Mouse (Mus musculus) liver, embryonic 15.5 days (tissue): Measurements from ENCODE around the gene Gm21885. TPM values are rescaled to one million over a fixed set of nuclear protein-coding genes. Genes with fewer than 3 reads are reported as not detected.

ENCODE experiments used
- ATAC-seq: fragments of 200-750 bp; cut with Nextera tagmentation; 2 replicates; pipeline ENCODE4 v1.8.0; 2017; ENCODE audit warnings: moderate number of reproducible peaks, mild to moderate bottlenecking, moderate library complexity; ENCODE audit not compliant: insufficient read depth
- H3K27ac ChIP-seq: fragments of 300-500 bp; sonication (generic); replicated peaks from 2 replicates; pipeline ENCODE4 v1.5.1; 2015; ENCODE audit warnings: mild to moderate bottlenecking, inconsistent platforms
- H3K27me3 ChIP-seq: fragments of 300-500 bp; sonication (generic); 2 replicates; pipeline ENCODE4 v1.6.1; 2015; ENCODE audit warnings: mild to moderate bottlenecking, inconsistent platforms
- H3K36me3 ChIP-seq: fragments of 300-500 bp; sonication (generic); replicated peaks from 2 replicates; pipeline ENCODE4 v1.6.1; 2015; ENCODE audit warnings: moderate library complexity, mild to moderate bottlenecking, inconsistent platforms
- H3K4me1 ChIP-seq: fragments of 300-500 bp; sonication (generic); replicated peaks from 2 replicates; pipeline ENCODE4 v1.6.1; 2015; ENCODE audit warnings: inconsistent platforms
- H3K4me2 ChIP-seq: fragments of 300-500 bp; sonication (generic); 2 replicates; pipeline ENCODE4 v1.6.1; 2015; ENCODE audit warnings: moderate library complexity, mild to moderate bottlenecking, inconsistent platforms
- H3K4me3 ChIP-seq: fragments of 300-500 bp; sonication (generic); replicated peaks from 2 replicates; pipeline ENCODE4 v1.5.1; 2015; ENCODE audit warnings: mild to moderate bottlenecking, inconsistent platforms
- H3K9ac ChIP-seq: fragments of 300-500 bp; sonication (generic); 2 replicates; pipeline ENCODE4 v1.6.1; 2015; ENCODE audit warnings: moderate library complexity, mild to moderate bottlenecking, inconsistent platforms
- H3K9me3 ChIP-seq: fragments of 300-500 bp; sonication (generic); replicated peaks from 2 replicates; pipeline ENCODE4 v1.6.1; 2016; ENCODE audit warnings: inconsistent platforms
- WGBS: fragments of 180-500 bp; shearing (Covaris S2); methylation state at CpG from one replicate; pipeline ENCODE4 v1.1.7; 2015; ENCODE audit warnings: mixed read lengths; ENCODE audit not compliant: insufficient replicate concordance; 5-methylcytosine and 5-hydroxymethylcytosine counted together
- polyA plus RNA-seq: library from polyadenylated mRNA; unstranded; fragments of >200 nt; fragmentation: Nextera tagmentation; extraction: Ambion mirVana; gene quantifications from 2 replicates; pipeline ENCODE4 v1.2.1, GENCODE M21; 2015

Gm21885 gene
- polyA plus RNA-seq, 1 experiment from 2014 or later = not detected

GRCm38 (mm10) chr11:94287105-94287504, 5.4 kb downstream of the Gm21885 start:
- H3K4me3 ChIP-seq = no peak overlapping the region
- H3K27ac ChIP-seq = peak overlapping the region; percentile 16; the same call in 1 of the 2 replicates
- no peak overlapping the region for H3K4me2 ChIP-seq
- H3K9me3 ChIP-seq = no peaks in the 10 kb centered on the region
- peaks cover 39% of the 10 kb centered on the region for H3K4me1 ChIP-seq
- no peaks in the 10 kb centered on the region for H3K27me3 ChIP-seq
- no peak overlapping the region for H3K9ac ChIP-seq
- no peak for ATAC-seq
- H3K36me3 ChIP-seq = peaks cover 86% of the 10 kb centered on the region
- 93% methylated on average over 5 of the region's 5 CpGs for WGBS

DNA sequence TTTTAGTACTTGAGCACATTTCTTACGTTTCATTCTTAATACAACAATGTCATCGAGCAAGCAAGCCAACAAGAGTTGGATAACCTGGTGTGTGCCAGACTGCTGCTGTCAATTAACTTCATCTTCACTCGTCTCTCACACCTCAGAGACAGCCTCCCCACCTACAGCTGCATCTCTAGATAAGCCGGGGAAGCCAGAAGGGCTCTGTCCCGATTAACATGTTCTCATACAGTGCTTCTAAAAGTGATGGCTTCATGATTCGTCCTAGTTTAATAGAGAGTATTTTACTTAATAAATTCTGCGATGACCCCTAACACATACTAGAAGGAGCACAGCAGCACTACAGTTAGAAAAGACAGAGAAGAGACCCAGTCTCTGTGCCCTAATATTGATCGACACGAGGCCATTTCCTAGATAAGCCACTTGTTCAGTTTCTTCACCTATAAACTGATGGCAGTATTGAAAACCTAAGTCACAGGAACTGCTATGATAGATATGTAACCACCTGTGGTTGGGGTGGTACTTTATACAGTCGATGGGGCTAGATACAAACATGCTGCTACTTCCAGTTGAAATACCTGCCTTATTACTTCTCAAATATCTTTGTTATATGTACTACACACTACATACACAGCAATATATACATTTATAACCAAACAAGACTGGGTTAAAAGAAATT, 8.5 kb downstream of the Gm21885 start:
- Histone ChIP-seq H3K9ac (peak overlapping the region; percentile 26; the same call in 1 of the 2 replicates), H3K27ac (peak overlapping the region; percentile 93), H3K9me3 (no peaks in the 10 kb centered on the region), H3K4me1 (peaks cover 35% of the 10 kb centered on the region), H3K36me3 (peaks cover 91% of the 10 kb centered on the region), H3K27me3 (no peaks in the 10 kb centered on the region), H3K4me3 (peak overlapping the region; percentile 19), H3K4me2 (peak overlapping the region; percentile 57)
- 35% methylated on average over 10 of the region's 10 CpGs for WGBS
- ATAC-seq = peak; percentile 99

GRCm38 (mm10) chr11:94294996-94295845, 13.5 kb downstream of the Gm21885 start:
- no peaks in the 10 kb centered on the region for H3K9me3 ChIP-seq
- H3K27me3 ChIP-seq = no peaks in the 10 kb centered on the region
- no peak overlapping the region for H3K9ac ChIP-seq
- H3K4me3 ChIP-seq = no peak overlapping the region
- no peak overlapping the region for H3K27ac ChIP-seq
- H3K4me2 ChIP-seq = no peak overlapping the region
- H3K36me3 ChIP-seq = peaks cover 90% of the 10 kb centered on the region
- no peak for ATAC-seq
- 91% methylated on average over 9 of the region's 9 CpGs for WGBS
- H3K4me1 ChIP-seq = peaks cover 19% of the 10 kb centered on the region

DNA sequence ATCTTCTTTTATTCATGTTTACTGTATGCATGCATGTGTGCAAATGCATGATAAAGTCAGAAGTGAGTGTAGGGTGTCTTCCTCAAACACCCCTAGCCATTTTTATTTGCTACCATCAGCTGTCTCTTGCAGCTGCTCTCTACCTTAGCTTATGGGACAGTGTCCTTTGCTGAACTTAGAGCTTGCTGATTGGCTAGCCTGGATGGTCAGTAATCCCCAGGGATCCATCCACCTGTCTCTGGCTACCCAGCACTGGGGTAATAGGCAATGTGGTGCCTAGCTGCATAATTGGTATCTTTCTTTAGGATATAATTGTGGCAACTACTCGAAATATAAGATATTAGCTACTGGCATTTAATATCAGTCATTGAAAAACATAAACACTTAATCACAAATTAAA, 31.1 kb downstream of the Gm21885 start:
- Histone ChIP-seq H3K4me3 (no peak overlapping the region), H3K9ac (no peak overlapping the region), H3K27ac (no peak overlapping the region), H3K9me3 (no peaks in the 10 kb centered on the region), H3K27me3 (no peaks in the 10 kb centered on the region), H3K4me1 (peaks cover 61% of the 10 kb centered on the region), H3K36me3 (peaks cover 43% of the 10 kb centered on the region), H3K4me2 (no peak overlapping the region)
- no peak for ATAC-seq
- WGBS = 71% methylated on average over 1 of the region's 1 CpGs

- H3K9ac ChIP-seq = no peak overlapping the region
- H3K36me3 ChIP-seq = peaks cover 37% of the 10 kb centered on the region
- peak overlapping the region; percentile 6; the same call in 1 of the 2 replicates for H3K4me2 ChIP-seq
- 22% methylated on average over 2 of the region's 2 CpGs for WGBS
- peak overlapping the region; percentile 4 for H3K27ac ChIP-seq
- no peak overlapping the region for H3K4me3 ChIP-seq
- ATAC-seq = peak; percentile 40; the same call in 1 of the 2 replicates
- no peaks in the 10 kb centered on the region for H3K27me3 ChIP-seq
- no peaks in the 10 kb centered on the region for H3K9me3 ChIP-seq
- H3K4me1 ChIP-seq = peaks cover 75% of the 10 kb centered on the region
Observed at GRCm38 (mm10) chr11:94314098-94314652, 32.5 kb downstream of the Gm21885 start.

DNA sequence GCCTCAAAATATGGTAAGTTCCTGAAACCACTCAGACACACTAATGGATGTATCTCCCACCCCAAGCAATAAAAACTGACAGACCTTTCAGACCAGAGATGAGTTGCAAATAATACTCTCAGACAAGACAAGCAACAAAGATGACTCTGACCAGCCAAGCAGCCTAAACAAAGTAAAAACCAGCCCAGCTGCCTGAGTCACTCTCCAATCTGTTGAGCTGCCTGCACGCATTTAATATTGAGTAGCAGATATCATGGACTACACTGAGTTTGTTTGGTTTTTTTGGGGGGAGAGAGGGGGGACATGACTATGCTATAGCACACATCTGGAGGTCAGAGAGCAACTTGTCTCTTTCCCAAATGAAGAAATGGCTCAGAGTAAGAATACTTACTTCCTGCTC, 33.6 kb downstream of the Gm21885 start:
- WGBS = 21% methylated on average over 1 of the region's 1 CpGs
- H3K27me3 ChIP-seq = no peaks in the 10 kb centered on the region
- H3K9ac ChIP-seq = no peak overlapping the region
- H3K9me3 ChIP-seq = no peaks in the 10 kb centered on the region
- H3K4me1 ChIP-seq = peaks cover 86% of the 10 kb centered on the region
- ATAC-seq = no peak
- H3K27ac ChIP-seq = peak overlapping the region; percentile 15; the same call in 1 of the 2 replicates
- H3K4me3 ChIP-seq = no peak overlapping the region
- peak overlapping the region; percentile 23 for H3K4me2 ChIP-seq
- H3K36me3 ChIP-seq = peaks cover 40% of the 10 kb centered on the region

DNA sequence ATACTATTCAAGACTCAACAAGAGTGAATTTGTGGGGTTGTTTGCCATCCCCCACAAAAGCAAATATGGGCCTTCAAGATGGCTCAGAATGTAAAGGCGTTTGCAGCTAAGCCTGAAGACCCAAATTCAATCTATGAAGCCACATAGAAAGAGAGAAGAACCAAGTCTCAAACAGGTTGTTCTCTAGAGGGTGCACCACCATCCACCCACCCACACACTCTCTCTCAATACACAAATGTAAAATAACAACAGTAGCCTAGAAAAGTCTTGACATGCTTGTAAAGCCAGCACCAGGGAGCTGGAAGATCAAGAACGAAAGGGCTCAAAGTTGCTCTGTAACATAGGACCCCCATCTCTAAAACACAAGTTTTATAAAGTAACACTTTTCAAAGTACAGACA, 34.9 kb downstream of the Gm21885 start:
- Histone ChIP-seq H3K27me3 (no peaks in the 10 kb centered on the region), H3K9me3 (no peaks in the 10 kb centered on the region), H3K4me3 (no peak overlapping the region), H3K9ac (no peak overlapping the region), H3K27ac (peak overlapping the region; percentile 31; the same call in 1 of the 2 replicates), H3K4me1 (peaks cover 82% of the 10 kb centered on the region), H3K36me3 (peaks cover 40% of the 10 kb centered on the region), H3K4me2 (peak overlapping the region; percentile 70; the same call in 1 of the 2 replicates)
- no peak for ATAC-seq
- 66% methylated on average over 2 of the region's 2 CpGs for WGBS

DNA sequence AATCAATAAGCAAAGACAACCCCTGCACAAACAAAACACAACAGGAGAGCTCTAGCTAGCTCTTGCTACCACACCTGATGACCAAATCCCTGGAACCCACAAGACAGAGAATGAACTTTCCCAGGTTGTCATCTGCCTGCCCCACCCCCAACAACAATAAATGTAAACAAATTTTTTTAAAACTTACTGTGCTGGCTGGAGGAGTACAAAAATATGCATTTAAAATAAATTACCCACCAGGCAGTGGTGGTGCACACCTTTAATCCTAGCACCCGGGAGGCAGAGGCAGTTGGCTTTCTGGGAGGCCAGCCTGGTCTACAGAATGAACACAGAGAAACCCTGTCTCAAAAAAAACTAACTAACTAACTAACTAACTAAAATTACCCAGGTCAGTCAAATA, 35.3 kb downstream of the Gm21885 start:
- Histone ChIP-seq H3K27ac (peak overlapping the region; percentile 31; the same call in 1 of the 2 replicates), H3K4me1 (peaks cover 78% of the 10 kb centered on the region), H3K4me3 (no peak overlapping the region), H3K4me2 (peak overlapping the region; percentile 70), H3K36me3 (peaks cover 40% of the 10 kb centered on the region), H3K9me3 (no peaks in the 10 kb centered on the region), H3K9ac (no peak overlapping the region), H3K27me3 (no peaks in the 10 kb centered on the region)
- 47% methylated on average over 1 of the region's 1 CpGs for WGBS
- ATAC-seq = no peak

DNA sequence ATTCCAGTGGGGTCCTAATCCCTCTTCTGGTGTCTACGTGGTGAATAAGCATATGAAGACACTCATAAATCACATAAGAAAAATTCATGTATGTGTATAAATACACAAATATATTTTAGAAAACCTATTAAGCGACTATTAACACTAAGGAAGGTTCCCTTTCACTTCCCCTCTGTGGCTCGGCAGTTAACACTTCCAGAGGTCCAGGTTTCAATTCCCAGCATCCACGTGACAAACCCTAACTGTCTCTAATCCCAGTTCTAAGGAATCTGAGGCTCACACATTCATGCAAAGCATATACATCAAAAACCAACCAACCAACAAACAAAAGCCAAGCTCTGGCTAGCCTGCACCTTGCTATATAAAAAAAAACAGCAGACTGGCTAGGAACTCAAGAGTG, 35.8 kb downstream of the Gm21885 start:
- no peak overlapping the region for H3K9ac ChIP-seq
- H3K27me3 ChIP-seq = no peaks in the 10 kb centered on the region
- WGBS = 51% methylated on average over 4 of the region's 4 CpGs
- no peak overlapping the region for H3K4me3 ChIP-seq
- H3K27ac ChIP-seq = peak overlapping the region; percentile 24
- no peaks in the 10 kb centered on the region for H3K9me3 ChIP-seq
- peak overlapping the region; percentile 70 for H3K4me2 ChIP-seq
- H3K4me1 ChIP-seq = peaks cover 79% of the 10 kb centered on the region
- H3K36me3 ChIP-seq = peaks cover 40% of the 10 kb centered on the region
- no peak for ATAC-seq

- Histone ChIP-seq H3K9ac (no peak overlapping the region), H3K4me1 (peaks cover 79% of the 10 kb centered on the region), H3K27me3 (no peaks in the 10 kb centered on the region), H3K27ac (peak overlapping the region; percentile 24), H3K36me3 (peaks cover 39% of the 10 kb centered on the region), H3K4me3 (peak overlapping the region; percentile 16), H3K9me3 (no peaks in the 10 kb centered on the region), H3K4me2 (peak overlapping the region; percentile 70)
- 53% methylated on average over 5 of the region's 5 CpGs for WGBS
- no peak for ATAC-seq
Observed at GRCm38 (mm10) chr11:94318056-94318455, 36.4 kb downstream of the Gm21885 start.
